ENCODE assay signal across 11 mouse cellular contexts in the genomic region with DNA sequence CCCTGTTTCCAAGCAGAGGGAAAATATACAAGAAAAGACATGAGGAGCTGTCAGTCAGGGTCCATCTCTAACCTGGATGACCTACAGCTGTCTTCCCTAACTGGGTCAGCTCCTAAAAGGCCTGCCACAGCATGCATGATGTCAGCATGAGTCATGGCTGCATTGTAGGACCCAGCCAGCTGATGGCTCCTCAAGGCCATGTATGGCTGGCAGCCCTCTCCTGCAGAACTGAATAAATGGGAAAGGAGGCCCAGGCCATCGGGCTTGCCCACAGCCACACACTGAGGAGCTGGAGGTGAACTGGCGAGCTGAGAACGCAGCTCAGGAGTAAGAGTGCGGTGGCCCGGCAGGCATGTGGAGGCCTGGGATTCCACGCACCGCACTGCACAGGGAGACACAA. TPM values are rescaled to one million over a fixed set of nuclear protein-coding genes. Genes with fewer than 3 reads are reported as not detected.
DNase-seq lines count a peak whose midpoint lies in the region; ATAC-seq and TF ChIP-seq lines count a peak whose summit lies in the region.
"Had no signal": no experiment of that assay in that cellular context is flagged by ENCODE, and none has a peak within 500 bp of the region (broad histone marks: within the 10 kb centered on the region; RNA-seq: fewer than 3 reads in every experiment).

No protein-coding gene starts in this region.

- H3K27me3 ChIP-seq in intestine, embryonic 15.5 days (replicated peaks) = no peaks in the 10 kb centered on the region
- H3K27me3 ChIP-seq in intestine, postnatal 0 days (replicated peaks; ENCODE audit: control insufficient read depth, insufficient read depth, low read length) = no peaks in the 10 kb centered on the region
- no peaks in the 10 kb centered on the region for H3K27me3 ChIP-seq in C2C12 (ENCODE audit: control insufficient read depth, insufficient read depth, insufficient read length)
- no peaks in the 10 kb centered on the region for H3K27me3 ChIP-seq in midbrain, embryonic 16.5 days (ENCODE audit: control insufficient read depth, insufficient read depth, low read depth, low read length)
- H3K27me3 ChIP-seq in midbrain, embryonic 15.5 days (replicated peaks) = no peaks in the 10 kb centered on the region
- H3K27me3 ChIP-seq: neural tube, embryonic 12.5 days had no signal

- peaks cover 78% of the 10 kb centered on the region for H3K79me3 ChIP-seq in C2C12 (ENCODE audit: low read depth)

- DNase-seq in adrenal gland, adult (ENCODE audit: inconsistent age in 2 of 2, low spot score in 1 of 2) = peak; percentile 91 to 95
- DNase-seq in heart, postnatal 10 days = peak; percentile 28 to 49
- DNase-seq in left cerebral cortex, postnatal 14 days (ENCODE audit: low spot score in 2 of 2) = no peak
- DNase-seq: left cerebral cortex, postnatal 4 days had no signal

- H3ac ChIP-seq in C2C12 (ENCODE audit: control insufficient read depth, insufficient read length, low read depth) = no peak overlapping the region

- H3K27ac ChIP-seq in intestine, embryonic 15.5 days = no peak overlapping the region; the same call in 1 of the 2 replicates
- no peak overlapping the region for H3K27ac ChIP-seq in intestine, postnatal 0 days (ENCODE audit: low read depth, low read length)
- no peak overlapping the region for H3K27ac ChIP-seq in midbrain, embryonic 16.5 days (ENCODE audit: low read length)
- H3K27ac ChIP-seq in midbrain, embryonic 15.5 days = no peak overlapping the region
- H3K27ac ChIP-seq: hindbrain, embryonic 14.5 days; neural tube, embryonic 12.5 days had no signal

- H3K9me3 ChIP-seq in intestine, embryonic 15.5 days = no peaks in the 10 kb centered on the region
- H3K9me3 ChIP-seq in intestine, postnatal 0 days (ENCODE audit: control insufficient read depth) = no peaks in the 10 kb centered on the region
- H3K9me3 ChIP-seq in midbrain, embryonic 16.5 days (replicated peaks; ENCODE audit: control insufficient read depth, low read length, poor library complexity, severe bottlenecking) = no peaks in the 10 kb centered on the region
- no peaks in the 10 kb centered on the region for H3K9me3 ChIP-seq in midbrain, embryonic 15.5 days
- H3K9me3 ChIP-seq: neural tube, embryonic 12.5 days had no signal

- H3K4me3 ChIP-seq in intestine, embryonic 15.5 days (replicated peaks) = no peak overlapping the region
- no peak overlapping the region for H3K4me3 ChIP-seq in intestine, postnatal 0 days (ENCODE audit: low read depth, low read length)
- no peak overlapping the region for H3K4me3 ChIP-seq in C2C12 (ENCODE audit: insufficient read depth, poor library complexity, severe bottlenecking)
- H3K4me3 ChIP-seq in midbrain, embryonic 16.5 days (ENCODE audit: low read depth, low read length) = no peak overlapping the region
- no peak overlapping the region for H3K4me3 ChIP-seq in midbrain, embryonic 15.5 days
- H3K4me3 ChIP-seq: neural tube, embryonic 12.5 days had no signal

- intact Hi-C loops in heart, postnatal 10 days (cut with DNase I) = no loop called here
- intact Hi-C loops in left cerebral cortex, postnatal 14 days (cut with DNase I) = loop anchor here (5.0 kb wide), 1 partner anchor 36 kb away; no protein-coding TSS in a partner anchor

- 91% methylated on average over 7 of the region's 7 CpGs for WGBS in intestine, embryonic 15.5 days
- 93% methylated on average over 7 of the region's 7 CpGs for WGBS in intestine, postnatal 0 days
- WGBS in midbrain, embryonic 16.5 days = 98% methylated on average over 7 of the region's 7 CpGs
- 90% methylated on average over 7 of the region's 7 CpGs for WGBS in midbrain, embryonic 15.5 days

- H3K36me3 ChIP-seq in intestine, embryonic 15.5 days = peaks cover 24% of the 10 kb centered on the region
- H3K36me3 ChIP-seq in intestine, postnatal 0 days (ENCODE audit: control insufficient read depth, insufficient read depth) = peaks cover 34% of the 10 kb centered on the region
- peaks cover 49% of the 10 kb centered on the region for H3K36me3 ChIP-seq in C2C12 (ENCODE audit: control insufficient read depth, insufficient read depth)
- peaks cover 26% of the 10 kb centered on the region for H3K36me3 ChIP-seq in midbrain, embryonic 16.5 days (ENCODE audit: control insufficient read depth, insufficient read depth, low read length)
- H3K36me3 ChIP-seq in midbrain, embryonic 15.5 days (replicated peaks) = peaks cover 23% of the 10 kb centered on the region

- ATAC-seq in intestine, embryonic 15.5 days = peak; percentile 35
- no peak for ATAC-seq in intestine, postnatal 0 days
- ATAC-seq in midbrain, embryonic 16.5 days = no peak
- ATAC-seq in midbrain, embryonic 15.5 days (replicated peaks) = no peak

- H3K4me1 ChIP-seq in intestine, embryonic 15.5 days (replicated peaks) = peaks cover 16% of the 10 kb centered on the region
- H3K4me1 ChIP-seq in intestine, postnatal 0 days (replicated peaks; ENCODE audit: control insufficient read depth, insufficient read depth, low read length) = no peaks in the 10 kb centered on the region
- H3K4me1 ChIP-seq in midbrain, embryonic 16.5 days (ENCODE audit: control insufficient read depth, insufficient read depth, low read length) = no peaks in the 10 kb centered on the region; the same call in 1 of the 2 replicates
- H3K4me1 ChIP-seq in midbrain, embryonic 15.5 days = peaks cover 6% of the 10 kb centered on the region; the same call in 1 of the 2 replicates

- no peak overlapping the region; the same call in 1 of the 2 replicates for H3K9ac ChIP-seq in intestine, embryonic 15.5 days
- no peak overlapping the region for H3K9ac ChIP-seq in intestine, postnatal 0 days (ENCODE audit: low read depth, low read length)
- no peak overlapping the region for H3K9ac ChIP-seq in midbrain, embryonic 16.5 days (ENCODE audit: low read depth, low read length)
- H3K9ac ChIP-seq in midbrain, embryonic 15.5 days = no peak overlapping the region
- H3K9ac ChIP-seq: hindbrain, embryonic 14.5 days had no signal

- TF ChIP-seq CTCF in intestine, postnatal 0 days (IDR thresholded peaks at IDR 0.05; ENCODE audit: low read depth) = no peak
- peak; percentile 27 for TF ChIP-seq CTCF in C2C12 (IDR thresholded peaks at IDR 0.05; ENCODE audit: control insufficient read depth, insufficient read depth, insufficient read length)

- H3K79me2 ChIP-seq in C2C12 (ENCODE audit: control insufficient read depth, insufficient read depth) = peaks cover 94% of the 10 kb centered on the region

- H3K4me2 ChIP-seq in intestine, embryonic 15.5 days (replicated peaks) = no peak overlapping the region
- no peak overlapping the region for H3K4me2 ChIP-seq in intestine, postnatal 0 days (replicated peaks; ENCODE audit: low read depth)
- no peak overlapping the region for H3K4me2 ChIP-seq in midbrain, embryonic 16.5 days (ENCODE audit: low read length)
- H3K4me2 ChIP-seq in midbrain, embryonic 15.5 days = no peak overlapping the region
- H3K4me2 ChIP-seq: hindbrain, embryonic 14.5 days; neural tube, embryonic 12.5 days had no signal

TF ChIP-seq in C2C12, 6 proteins besides CTCF, POLR2A, EP300 and RAD21 (continues in another document):
- no peak for TF ChIP-seq MAX (IDR thresholded peaks at IDR 0.05)

RNA-seq across cellular contexts. Expression of gene Dnmt1, which starts 16.3 kb away (rescaled TPM):
- 72.5 and 73.4 TPM in 2 replicates for polyA plus RNA-seq in intestine, embryonic 15.5 days (2015; fragmentation: Nextera tagmentation; extraction: Ambion mirVana)
- polyA plus RNA-seq in intestine, postnatal 0 days (2015; fragmentation: Nextera tagmentation; extraction: Ambion mirVana) = 18.5 and 19.2 TPM in 2 replicates
- polyA plus RNA-seq in C2C12 (2012; fragmentation: generic; extraction: Trizol) = 69.7 TPM
- 10 to 100 TPM; 28.9 to 30.6 TPM for total RNA-seq in heart, postnatal 10 days (2021)
- polyA plus RNA-seq in midbrain, embryonic 16.5 days (2015; fragmentation: Nextera tagmentation; extraction: Ambion mirVana) = 67.7 and 71.7 TPM in 2 replicates
- 10 to 100 TPM; 39.9 to 43.6 TPM for total RNA-seq in left cerebral cortex, postnatal 14 days (2021)
- polyA plus RNA-seq in midbrain, embryonic 15.5 days (2015; fragmentation: Nextera tagmentation; extraction: Ambion mirVana) = 73.4 and 78.1 TPM in 2 replicates

RNA-seq across cellular contexts. Expression of gene S1pr2, which starts 33.2 kb away (rescaled TPM):
- 29.2 and 30.4 TPM in 2 replicates for polyA plus RNA-seq in intestine, embryonic 15.5 days (2015; fragmentation: Nextera tagmentation; extraction: Ambion mirVana)
- 9.5 and 11.4 TPM in 2 replicates for polyA plus RNA-seq in intestine, postnatal 0 days (2015; fragmentation: Nextera tagmentation; extraction: Ambion mirVana)
- 13.0 TPM for polyA plus RNA-seq in C2C12 (2012; fragmentation: generic; extraction: Trizol)
- total RNA-seq in heart, postnatal 10 days (2021) = 10 to 100 TPM; 10.2 to 11.0 TPM
- 9.7 and 10.3 TPM in 2 replicates for polyA plus RNA-seq in midbrain, embryonic 16.5 days (2015; fragmentation: Nextera tagmentation; extraction: Ambion mirVana)
- 1 to 10 TPM; 1.6 to 1.8 TPM for total RNA-seq in left cerebral cortex, postnatal 14 days (2021)
- polyA plus RNA-seq in midbrain, embryonic 15.5 days (2015; fragmentation: Nextera tagmentation; extraction: Ambion mirVana) = 11.3 and 11.7 TPM in 2 replicates

RNA-seq across cellular contexts. Expression of gene Eif3g, which starts 45.0 kb away (rescaled TPM):
- 292 and 319 TPM in 2 replicates for polyA plus RNA-seq in intestine, embryonic 15.5 days (2015; fragmentation: Nextera tagmentation; extraction: Ambion mirVana)
- 131 and 138 TPM in 2 replicates for polyA plus RNA-seq in intestine, postnatal 0 days (2015; fragmentation: Nextera tagmentation; extraction: Ambion mirVana)
- 247 TPM for polyA plus RNA-seq in C2C12 (2012; fragmentation: generic; extraction: Trizol)
- total RNA-seq in heart, postnatal 10 days (2021) = 100 to 1,000 TPM; 109 to 113 TPM
- 243 TPM in 2 replicates for polyA plus RNA-seq in midbrain, embryonic 16.5 days (2015; fragmentation: Nextera tagmentation; extraction: Ambion mirVana)
- total RNA-seq in left cerebral cortex, postnatal 14 days (2021) = 100 to 1,000 TPM; 119 to 124 TPM
- polyA plus RNA-seq in midbrain, embryonic 15.5 days (2015; fragmentation: Nextera tagmentation; extraction: Ambion mirVana) = 245 and 249 TPM in 2 replicates

RNA-seq across cellular contexts. Expression of gene Ppan, which starts 55.4 kb away (rescaled TPM):
- 91.6 and 95.5 TPM in 2 replicates for polyA plus RNA-seq in intestine, embryonic 15.5 days (2015; fragmentation: Nextera tagmentation; extraction: Ambion mirVana)
- polyA plus RNA-seq in intestine, postnatal 0 days (2015; fragmentation: Nextera tagmentation; extraction: Ambion mirVana) = 18.7 and 21.4 TPM in 2 replicates
- 88.3 TPM for polyA plus RNA-seq in C2C12 (2012; fragmentation: generic; extraction: Trizol)
- 10 to 100 TPM; 13.2 to 13.9 TPM for total RNA-seq in heart, postnatal 10 days (2021)
- polyA plus RNA-seq in midbrain, embryonic 16.5 days (2015; fragmentation: Nextera tagmentation; extraction: Ambion mirVana) = 48.8 and 51.1 TPM in 2 replicates
- total RNA-seq in left cerebral cortex, postnatal 14 days (2021) = 10 to 100 TPM; 22.8 to 25.7 TPM
- polyA plus RNA-seq in midbrain, embryonic 15.5 days (2015; fragmentation: Nextera tagmentation; extraction: Ambion mirVana) = 49.1 and 50.5 TPM in 2 replicates

RNA-seq across cellular contexts. Expression of gene Mrpl4, which starts 59.1 kb away (rescaled TPM):
- 145 and 159 TPM in 2 replicates for polyA plus RNA-seq in intestine, embryonic 15.5 days (2015; fragmentation: Nextera tagmentation; extraction: Ambion mirVana)
- polyA plus RNA-seq in intestine, postnatal 0 days (2015; fragmentation: Nextera tagmentation; extraction: Ambion mirVana) = 107 and 113 TPM in 2 replicates
- polyA plus RNA-seq in C2C12 (2012; fragmentation: generic; extraction: Trizol) = 107 TPM
- total RNA-seq in heart, postnatal 10 days (2021) = 100 to 1,000 TPM; 103 to 104 TPM
- 101 and 104 TPM in 2 replicates for polyA plus RNA-seq in midbrain, embryonic 16.5 days (2015; fragmentation: Nextera tagmentation; extraction: Ambion mirVana)
- total RNA-seq in left cerebral cortex, postnatal 14 days (2021) = 10 to 100 TPM; 58.7 to 62.9 TPM
- 93.4 and 110 TPM in 2 replicates for polyA plus RNA-seq in midbrain, embryonic 15.5 days (2015; fragmentation: Nextera tagmentation; extraction: Ambion mirVana)

Comparison
In these comparisons a context has a peak if more than half of its experiments do, and no peak if none do; other contexts are left out.
1. DNase-seq: peak in adrenal gland, adult (2 of 2) and heart, postnatal 10 days (2 of 2); none in left cerebral cortex, postnatal 14 days (0 of 2).